Mouse (Mus musculus): ENCODE data around the gene Ccser1. TPM values are rescaled to one million over a fixed set of nuclear protein-coding genes. Genes with fewer than 3 reads are reported as not detected.

Gene Ccser1
- total and polyA plus RNA-seq, 3 experiments, result 0.45 to 1.7 (median 0.94) TPM

DNA sequence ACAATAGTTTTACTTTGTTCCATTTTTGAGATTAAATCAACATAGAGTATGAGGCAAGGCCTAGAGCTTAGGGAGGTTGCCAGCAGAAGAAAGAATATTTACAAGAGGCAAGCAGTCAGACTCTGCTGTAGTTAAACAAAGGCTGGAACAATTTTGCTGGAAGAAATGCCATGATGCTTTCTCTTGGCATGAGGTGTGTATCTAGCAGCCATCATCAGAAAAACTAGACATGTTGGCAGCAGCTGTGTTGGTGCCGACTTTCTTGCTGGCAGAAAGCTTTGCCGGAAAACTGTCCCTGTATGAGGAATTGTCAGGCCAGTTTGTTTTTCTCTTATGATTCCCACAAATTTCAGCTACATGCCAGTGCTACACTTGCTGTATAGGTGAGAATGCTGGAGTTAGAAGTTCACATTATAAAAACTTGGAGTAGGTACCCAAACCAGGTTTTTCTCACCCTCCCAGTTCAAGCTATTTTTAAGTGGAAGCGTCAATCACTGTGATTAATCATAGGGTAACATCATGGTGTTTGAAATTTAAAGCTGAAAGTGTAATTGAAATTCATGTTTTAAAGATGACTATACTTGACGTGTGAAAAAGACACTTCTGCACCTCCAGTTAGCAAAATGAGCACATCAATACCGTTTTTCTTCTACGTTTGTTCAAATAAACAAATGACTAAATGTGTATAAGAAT, 1016.5 kb downstream of the Ccser1 start:
- Histone ChIP-seq H3K27ac (no peak overlapping the region), H3K79me2 (replicated peaks; ENCODE audit: control insufficient read depth, insufficient read depth, low read length) (no peaks in the 10 kb centered on the region), H3K27me3 (ENCODE audit: control insufficient read depth, insufficient read depth, low read length) (no peaks in the 10 kb centered on the region), H3K4me1 (ENCODE audit: control insufficient read depth, insufficient read depth, low read length) (no peaks in the 10 kb centered on the region), H3K4me3 (no peak overlapping the region), H3K36me3 (ENCODE audit: control insufficient read depth, insufficient read depth, low read length) (no peaks in the 10 kb centered on the region), H3K9ac (ENCODE audit: low read depth, low read length) (no peak overlapping the region)
- no peak for DNase-seq
- intact Hi-C loops (cut with DNase I), result no loop called here
- WGBS, result 81% methylated on average over 6 of the region's 6 CpGs
- TF ChIP-seq CTCF (IDR thresholded peaks at IDR 0.05), result no peak
- TF ChIP-seq POLR2A (IDR thresholded peaks at IDR 0.05; ENCODE audit: insufficient read depth, low read depth, low read length), result no peak
- TF ChIP-seq EP300 (IDR thresholded peaks at IDR 0.05; ENCODE audit: insufficient read depth, low read depth, low read length), result no peak

DNA sequence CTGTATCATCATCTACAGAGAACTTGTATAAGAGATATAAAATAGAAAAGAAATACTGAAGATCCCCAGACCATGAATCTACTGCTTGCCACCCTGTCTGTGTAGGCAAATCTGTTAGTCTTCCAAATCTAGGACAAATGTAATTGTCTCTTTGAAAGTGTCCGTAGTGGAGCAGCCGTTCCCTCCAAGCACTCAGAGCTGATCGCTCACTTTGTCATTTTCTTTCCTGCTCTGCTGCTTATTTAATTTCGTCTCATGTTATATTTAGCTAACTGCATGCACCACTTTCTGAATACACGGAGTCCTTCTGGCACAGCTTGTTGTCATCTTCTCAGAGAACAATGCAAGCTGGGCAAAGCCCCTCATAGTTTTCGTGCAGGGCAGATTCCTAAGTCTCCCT, 1018.6 kb downstream of the Ccser1 start:
- no peaks in the 10 kb centered on the region for H3K4me1 ChIP-seq (ENCODE audit: control insufficient read depth, insufficient read depth, low read length)
- no peaks in the 10 kb centered on the region for H3K79me2 ChIP-seq (replicated peaks; ENCODE audit: control insufficient read depth, insufficient read depth, low read length)
- H3K9ac ChIP-seq (ENCODE audit: low read depth, low read length), result no peak overlapping the region
- no peak for DNase-seq
- 58% methylated on average over 6 of the region's 6 CpGs for WGBS
- no peak overlapping the region for H3K27ac ChIP-seq
- intact Hi-C loops (cut with DNase I), result no loop called here
- no peaks in the 10 kb centered on the region for H3K36me3 ChIP-seq (ENCODE audit: control insufficient read depth, insufficient read depth, low read length)
- H3K27me3 ChIP-seq (ENCODE audit: control insufficient read depth, insufficient read depth, low read length), result no peaks in the 10 kb centered on the region
- no peak for TF ChIP-seq EP300 (IDR thresholded peaks at IDR 0.05; ENCODE audit: insufficient read depth, low read depth, low read length)
- no peak for TF ChIP-seq CTCF (IDR thresholded peaks at IDR 0.05)
- no peak for TF ChIP-seq POLR2A (IDR thresholded peaks at IDR 0.05; ENCODE audit: insufficient read depth, low read depth, low read length)
- no peak overlapping the region for H3K4me3 ChIP-seq

DNA sequence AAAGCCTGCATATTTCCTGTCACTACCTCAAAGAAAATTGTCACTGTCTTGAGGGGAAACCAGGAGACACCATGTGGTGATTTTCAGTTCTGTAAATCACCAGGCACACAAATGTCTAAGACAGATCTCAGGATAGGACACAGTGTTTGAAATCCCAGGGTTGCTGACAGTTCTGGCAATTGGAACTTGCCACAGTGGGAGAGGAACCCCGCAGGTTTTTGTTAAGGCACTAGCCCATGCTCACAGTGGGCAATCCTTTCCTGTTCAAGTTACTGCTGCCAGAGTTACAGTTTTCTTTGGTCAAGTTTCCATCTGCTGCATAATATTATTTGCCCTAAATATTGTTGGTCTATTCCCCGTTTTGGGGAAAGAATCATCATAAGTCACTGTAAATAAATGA, 1024.9 kb downstream of the Ccser1 start:
- H3K79me2 ChIP-seq (replicated peaks; ENCODE audit: control insufficient read depth, insufficient read depth, low read length), result no peaks in the 10 kb centered on the region
- no peak for DNase-seq

DNA sequence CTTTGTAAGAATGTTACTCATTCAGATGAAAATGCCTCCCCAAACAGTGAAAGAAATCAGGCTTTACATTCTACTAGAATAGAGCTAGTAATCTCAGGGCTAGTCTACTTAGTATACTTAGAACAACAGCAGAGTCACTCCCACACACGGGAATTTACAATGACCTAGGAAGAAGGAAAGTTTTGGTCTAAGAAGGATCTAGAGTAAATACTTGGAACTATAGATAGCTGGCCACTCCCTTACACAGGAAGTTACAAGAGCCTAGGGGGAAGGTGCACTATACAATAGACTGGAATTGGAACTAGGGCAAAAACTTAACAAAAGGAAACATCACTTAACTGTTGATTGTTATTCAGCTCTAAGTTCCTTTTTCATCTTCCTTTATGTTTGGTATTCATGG, 1041.7 kb downstream of the Ccser1 start:
- Histone ChIP-seq H3K27ac (no peak overlapping the region), H3K9ac (ENCODE audit: low read depth, low read length) (no peak overlapping the region), H3K36me3 (ENCODE audit: control insufficient read depth, insufficient read depth, low read length) (no peaks in the 10 kb centered on the region), H3K79me2 (replicated peaks; ENCODE audit: control insufficient read depth, insufficient read depth, low read length) (no peaks in the 10 kb centered on the region), H3K4me3 (no peak overlapping the region), H3K4me1 (ENCODE audit: control insufficient read depth, insufficient read depth, low read length) (no peaks in the 10 kb centered on the region), H3K27me3 (ENCODE audit: control insufficient read depth, insufficient read depth, low read length) (no peaks in the 10 kb centered on the region)
- 15% methylated on average over 1 of the region's 1 CpGs for WGBS
- DNase-seq, result no peak
- TF ChIP-seq CTCF (IDR thresholded peaks at IDR 0.05), result no peak
- TF ChIP-seq EP300 (IDR thresholded peaks at IDR 0.05; ENCODE audit: insufficient read depth, low read depth, low read length), result no peak
- no peak for TF ChIP-seq POLR2A (IDR thresholded peaks at IDR 0.05; ENCODE audit: insufficient read depth, low read depth, low read length)
- intact Hi-C loops (cut with DNase I), result no loop called here

More for the DNA sequence above, 1024.9 kb downstream of the Ccser1 start:
- WGBS, result 50% methylated on average over 2 of the region's 2 CpGs
- no peak overlapping the region for H3K27ac ChIP-seq
- H3K4me3 ChIP-seq, result no peak overlapping the region
- no peaks in the 10 kb centered on the region for H3K36me3 ChIP-seq (ENCODE audit: control insufficient read depth, insufficient read depth, low read length)
- no peaks in the 10 kb centered on the region for H3K4me1 ChIP-seq (ENCODE audit: control insufficient read depth, insufficient read depth, low read length)
- no peak overlapping the region for H3K9ac ChIP-seq (ENCODE audit: low read depth, low read length)
- H3K27me3 ChIP-seq (ENCODE audit: control insufficient read depth, insufficient read depth, low read length), result no peaks in the 10 kb centered on the region
- intact Hi-C loops (cut with DNase I), result no loop called here
- no peak for TF ChIP-seq POLR2A (IDR thresholded peaks at IDR 0.05; ENCODE audit: insufficient read depth, low read depth, low read length)
- no peak for TF ChIP-seq EP300 (IDR thresholded peaks at IDR 0.05; ENCODE audit: insufficient read depth, low read depth, low read length)
- no peak for TF ChIP-seq CTCF (IDR thresholded peaks at IDR 0.05)

DNA sequence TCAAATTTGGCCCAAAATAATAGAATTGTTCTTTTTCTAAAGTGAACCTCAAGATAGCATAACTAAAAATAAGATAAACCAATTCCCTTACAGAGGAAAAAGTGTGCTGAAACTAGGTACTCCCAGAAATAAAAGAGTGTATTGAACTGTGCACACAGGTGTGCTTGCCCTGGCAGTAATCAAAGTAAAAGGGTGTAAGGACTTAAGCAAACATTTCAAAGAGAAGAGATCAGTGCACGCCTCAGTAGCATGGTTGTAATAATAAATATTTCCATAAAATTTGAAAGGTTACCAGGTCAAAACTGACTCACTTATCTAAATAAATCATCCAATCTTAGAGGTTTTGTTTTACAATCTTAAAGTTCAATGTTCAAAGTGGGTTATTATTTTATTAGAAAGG, 1083.8 kb downstream of the Ccser1 start:
- H3K9ac ChIP-seq (ENCODE audit: low read depth, low read length), result no peak overlapping the region
- no peaks in the 10 kb centered on the region for H3K27me3 ChIP-seq (ENCODE audit: control insufficient read depth, insufficient read depth, low read length)
- WGBS, result 83% methylated on average over 1 of the region's 1 CpGs
- H3K36me3 ChIP-seq (ENCODE audit: control insufficient read depth, insufficient read depth, low read length), result no peaks in the 10 kb centered on the region
- no peak overlapping the region for H3K4me3 ChIP-seq
- H3K4me1 ChIP-seq (ENCODE audit: control insufficient read depth, insufficient read depth, low read length), result no peaks in the 10 kb centered on the region
- intact Hi-C loops (cut with DNase I), result no loop called here
- TF ChIP-seq POLR2A (IDR thresholded peaks at IDR 0.05; ENCODE audit: insufficient read depth, low read depth, low read length) (no peak), EP300 (IDR thresholded peaks at IDR 0.05; ENCODE audit: insufficient read depth, low read depth, low read length) (no peak), CTCF (IDR thresholded peaks at IDR 0.05) (no peak)
- no peak overlapping the region for H3K27ac ChIP-seq
- no peak for DNase-seq
- no peaks in the 10 kb centered on the region for H3K79me2 ChIP-seq (replicated peaks; ENCODE audit: control insufficient read depth, insufficient read depth, low read length)

- H3K36me3 ChIP-seq (ENCODE audit: control insufficient read depth, insufficient read depth, low read length), result no peaks in the 10 kb centered on the region
- H3K4me3 ChIP-seq, result no peak overlapping the region
- WGBS, result 78% methylated on average over 1 of the region's 1 CpGs
- no peak for DNase-seq
- no peaks in the 10 kb centered on the region for H3K4me1 ChIP-seq (ENCODE audit: control insufficient read depth, insufficient read depth, low read length)
- intact Hi-C loops (cut with DNase I), result no loop called here
- H3K9ac ChIP-seq (ENCODE audit: low read depth, low read length), result no peak overlapping the region
- H3K79me2 ChIP-seq (replicated peaks; ENCODE audit: control insufficient read depth, insufficient read depth, low read length), result no peaks in the 10 kb centered on the region
- H3K27me3 ChIP-seq (ENCODE audit: control insufficient read depth, insufficient read depth, low read length), result no peaks in the 10 kb centered on the region
- TF ChIP-seq CTCF (IDR thresholded peaks at IDR 0.05) (no peak), POLR2A (IDR thresholded peaks at IDR 0.05; ENCODE audit: insufficient read depth, low read depth, low read length) (no peak), EP300 (IDR thresholded peaks at IDR 0.05; ENCODE audit: insufficient read depth, low read depth, low read length) (no peak)
- H3K27ac ChIP-seq, result no peak overlapping the region
Observed at GRCm38 (mm10) chr6:62264525-62264924, 1084.4 kb downstream of the Ccser1 start.

Measured in heart, adult 2 months (tissue).